Mouse (Mus musculus): Measurements from ENCODE around the gene Cryl1.

Gene Cryl1

GRCm38 (mm10) chr14:57316662-57317600, 81.4 kb downstream of the Cryl1 start:
- DNase-seq = no peak

- no peak for DNase-seq
These were observed 82.4 kb downstream of the Cryl1 start for GRCm38 (mm10) chr14:57315976-57316375.

- DNase-seq = no peak
These were observed 82.8 kb downstream of the Cryl1 start for GRCm38 (mm10) chr14:57315551-57315950.

- DNase-seq = peak; percentile 43
These were observed 96.6 kb downstream of the Cryl1 start for GRCm38 (mm10) chr14:57301600-57302230.

- DNase-seq = no peak
These were observed 97.8 kb downstream of the Cryl1 start for GRCm38 (mm10) chr14:57300530-57300929.

- no peak for DNase-seq
These were observed 100.7 kb downstream of the Cryl1 start for GRCm38 (mm10) chr14:57297672-57298071.

- no peak for DNase-seq
These were observed 106.9 kb downstream of the Cryl1 start for GRCm38 (mm10) chr14:57291399-57291942.

GRCm38 (mm10) chr14:57289105-57289504, 109.2 kb downstream of the Cryl1 start:
- DNase-seq = no peak

- no peak for DNase-seq
These were observed 114.5 kb downstream of the Cryl1 start for GRCm38 (mm10) chr14:57283816-57284215.

GRCm38 (mm10) chr14:57282591-57282990, 115.7 kb downstream of the Cryl1 start:
- DNase-seq = no peak

- DNase-seq = no peak
These were observed 117.5 kb downstream of the Cryl1 start for GRCm38 (mm10) chr14:57280835-57281234.

GRCm38 (mm10) chr14:57276481-57277012, 121.8 kb downstream of the Cryl1 start:
- DNase-seq = no peak

- no peak for DNase-seq
These were observed 126.0 kb downstream of the Cryl1 start for GRCm38 (mm10) chr14:57272341-57272740.

GRCm38 (mm10) chr14:57271861-57272260, 126.5 kb downstream of the Cryl1 start:
- no peak for DNase-seq

GRCm38 (mm10) chr14:57268900-57269299, 129.4 kb downstream of the Cryl1 start:
- no peak for DNase-seq

- DNase-seq = no peak
These were observed 130.0 kb downstream of the Cryl1 start for GRCm38 (mm10) chr14:57268344-57268743.

GRCm38 (mm10) chr14:57263943-57264342, 134.4 kb downstream of the Cryl1 start:
- no peak for DNase-seq

GRCm38 (mm10) chr14:57259341-57259740, 139.0 kb downstream of the Cryl1 start:
- no peak for DNase-seq

GRCm38 (mm10) chr14:57248661-57249060, 149.7 kb downstream of the Cryl1 start:
- peak; percentile 7 for DNase-seq

GRCm38 (mm10) chr14:57246575-57246974, 151.8 kb downstream of the Cryl1 start:
- no peak for DNase-seq

- DNase-seq = no peak
These were observed 155.4 kb downstream of the Cryl1 start for GRCm38 (mm10) chr14:57242978-57243377.

GRCm38 (mm10) chr14:57235276-57235675, 163.1 kb downstream of the Cryl1 start:
- no peak for DNase-seq

- DNase-seq = no peak
These were observed 163.6 kb downstream of the Cryl1 start for GRCm38 (mm10) chr14:57234711-57235110.

Data from right cerebral cortex, postnatal 25 days (tissue).